ENCODE assay signal across 17 mouse cellular contexts in genomic region chr2:77761967-77762366, GRCm38 (mm10). TPM values are rescaled to one million over a fixed set of nuclear protein-coding genes. Genes with fewer than 3 reads are reported as not detected.
DNase-seq lines count a peak whose midpoint lies in the region; ATAC-seq lines count a peak whose summit lies in the region.
"Had no signal": no experiment of that assay in that cellular context is flagged by ENCODE, and none has a peak within 500 bp of the region (broad histone marks: within the 10 kb centered on the region; RNA-seq: fewer than 3 reads in every experiment).

No protein-coding gene starts in this region.

- DNase-seq in cerebellum, postnatal 4 days (ENCODE audit: low spot score in 2 of 2), result no peak
- peak; percentile 67 for DNase-seq in cerebellum, adult 11-12 months
- DNase-seq in cerebellum, adult 9-10 months, result peak; percentile 73
- peak; percentile 76 to 86 for DNase-seq in cerebellum, postnatal 25 days
- no peak for DNase-seq in heart, postnatal 36 days
- no peak for DNase-seq in kidney, adult 11 months
- no peak for DNase-seq in testis, postnatal 10 days (ENCODE audit: low spot score)
- DNase-seq: adrenal gland, postnatal 10 days; B cell, adult 2 months; gastrocnemius, postnatal 10 days; heart, adult 2 months; heart, postnatal 4 days; kidney, adult 2 months had no signal

- ATAC-seq in cerebellum, adult (ENCODE audit: insufficient number of reproducible peaks, low FRiP score, low TSS enrichment), result peak; percentile 91
- ATAC-seq: CD4-positive, CD25-positive, alpha-beta regulatory T cell, adult 4 months; forebrain, embryonic 16.5 days; hindbrain, postnatal 0 days had no signal

- intact Hi-C loops in heart, postnatal 36 days (cut with DNase I), result no loop called here

RNA-seq across cellular contexts. Expression of gene Zfp385b, which starts 57.5 kb away (rescaled TPM):
- total RNA-seq in heart, postnatal 36 days (2021), result 1 to 10 TPM; 8.7 to 9.7 TPM

Comparison
In these comparisons a context has a peak if more than half of its experiments do, and no peak if none do; other contexts are left out.
1. DNase-seq: peak in cerebellum, adult 11-12 months (single experiment), cerebellum, adult 9-10 months (single experiment) and cerebellum, postnatal 25 days (2 of 2); none in cerebellum, postnatal 4 days (0 of 2), heart, postnatal 36 days (0 of 2), kidney, adult 11 months (single experiment) and testis, postnatal 10 days (single experiment).